Mouse (Mus musculus) neural tube, embryonic 14.5 days (tissue): ENCODE data around the gene Adpgk. TPM values are rescaled to one million over a fixed set of nuclear protein-coding genes. Genes with fewer than 3 reads are reported as not detected.

Source experiments
- polyA plus RNA-seq: library from polyadenylated mRNA; unstranded; fragments of >200 nt; fragmentation: Nextera tagmentation; extraction: Ambion mirVana; gene quantifications from 2 replicates; pipeline ENCODE4 v1.2.1, GENCODE M21; 2014

Adpgk gene
- polyA plus RNA-seq, 1 experiment from 2014 or later: 22.1 TPM

Other genes with a start within 250 kb of the Adpgk start
- 37.1 and 37.7 TPM in 2 replicates for gene Bbs4, start 62.0 kb downstream of the Adpgk start, polyA plus RNA-seq
- 17.7 and 20.0 TPM in 2 replicates for gene Arih1, start 195.1 kb downstream of the Adpgk start, polyA plus RNA-seq
- 49.0 and 63.3 TPM in 2 replicates for gene Hexa, start 248.0 kb downstream of the Adpgk start, polyA plus RNA-seq
- 0.68 and 0.94 TPM in 2 replicates for gene Tmem202, start 248.3 kb downstream of the Adpgk start, polyA plus RNA-seq